Mouse (Mus musculus) mouse embryonic stem cell (cell line): ENCODE data around the gene Cds1.

Experiments
- in situ Hi-C, 2 experiments: fragments of 300-500 bp; cut with MboI; formaldehyde crosslinking; loops; 1 replicate in 1 of 2; 3 replicates in 1 of 2; pipeline ENCODE4 v1.14.3; 2019 to 2020; ENCODE audit warnings: low sequenced_read_pairs in 2 of 2, low pct_unique_long_range_greater_than_20kb in 1 of 2, mixed read lengths in 1 of 2; ENCODE audit not compliant: unreplicated experiment in 1 of 2

Gene Cds1

DNA sequence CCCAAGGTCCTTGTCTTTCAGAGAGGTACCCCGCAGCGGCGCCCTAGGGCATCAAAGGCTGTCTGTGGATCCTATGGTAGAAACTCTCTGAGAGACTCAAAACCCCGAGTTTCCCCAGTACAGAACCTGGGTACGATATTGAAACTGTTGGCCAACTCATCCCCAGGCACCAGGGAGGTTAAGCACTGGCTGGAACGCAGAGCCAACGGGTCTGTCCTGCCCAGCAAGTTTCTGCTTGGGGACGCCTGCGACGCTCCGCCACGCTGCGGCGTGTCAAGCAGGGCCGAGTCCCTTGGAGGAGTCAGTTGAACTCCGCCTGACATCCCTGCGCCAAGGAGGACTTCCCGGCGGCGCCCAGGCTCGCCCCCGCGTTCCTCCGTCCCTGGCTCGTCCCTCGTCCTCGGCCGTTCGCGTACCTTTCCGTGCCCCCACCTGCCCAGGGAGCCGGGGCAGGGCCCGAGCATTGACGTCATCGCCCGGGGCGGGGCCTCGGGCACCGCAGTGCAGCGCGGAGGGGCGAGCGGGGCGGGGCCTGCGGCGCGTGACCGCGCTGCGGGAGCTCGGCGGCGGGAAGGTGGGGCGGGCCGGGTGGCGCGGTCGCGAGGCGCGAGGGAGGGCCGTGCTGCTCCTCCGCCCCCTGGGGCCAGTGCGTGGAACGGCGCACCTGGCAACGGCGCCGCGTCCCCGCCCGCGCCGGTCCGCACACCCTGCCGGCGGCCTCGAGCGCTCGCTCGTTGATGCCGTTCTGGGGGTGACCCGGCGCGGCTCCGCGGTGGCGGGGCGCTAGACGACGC is at the start of gene Cds1:
Cds1 (plus strand) TSS at position 577 of the 794 bp plus-strand sequence.
- in situ Hi-C loops: no loop called here

DNA sequence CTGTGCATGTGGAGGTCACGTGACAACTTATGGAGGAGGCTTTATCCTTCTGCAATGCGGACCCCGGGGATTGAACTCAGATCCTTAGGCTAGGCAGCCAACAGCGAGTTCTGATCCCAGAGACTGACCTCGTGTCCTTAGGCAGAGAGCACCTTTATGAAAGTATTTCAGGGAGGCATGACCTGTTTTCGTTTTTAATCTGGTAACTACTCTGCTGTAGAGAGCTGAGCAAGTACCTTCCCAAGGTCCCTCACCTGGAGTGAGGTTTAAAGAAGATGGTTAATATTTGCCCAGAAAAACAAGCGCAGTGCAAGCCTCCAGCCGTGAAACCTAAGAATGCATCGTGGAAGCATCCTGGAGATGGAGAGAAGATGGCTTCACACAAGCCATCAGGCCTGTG is 40.7 kb upstream of the Cds1 start:
- in situ Hi-C loops: no loop called here

DNA sequence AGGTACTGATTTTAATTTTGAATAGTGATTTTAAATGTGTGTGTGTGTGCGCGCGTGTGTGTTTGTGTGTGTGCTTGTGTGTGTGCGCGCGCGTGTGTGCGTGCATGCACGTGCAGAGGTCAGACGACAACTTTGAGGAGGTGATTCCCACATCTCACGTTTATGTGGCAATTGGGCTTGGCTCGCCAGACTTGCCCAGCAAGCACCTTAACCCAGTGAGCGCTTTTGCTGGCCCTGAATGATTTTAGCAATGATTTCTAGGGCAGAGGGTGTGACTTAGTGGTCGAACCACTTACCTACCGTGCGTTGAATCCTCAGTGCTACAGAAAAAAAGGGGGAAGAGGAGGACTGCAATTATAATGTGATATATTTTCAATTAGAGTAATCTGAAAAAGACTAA is 40.2 kb upstream of the Cds1 start:
- in situ Hi-C loops: no loop called here

- in situ Hi-C loops: no loop called here
These were observed 39.2 kb upstream of the Cds1 start for GRCm38 (mm10) chr5:101725703-101726102.

DNA sequence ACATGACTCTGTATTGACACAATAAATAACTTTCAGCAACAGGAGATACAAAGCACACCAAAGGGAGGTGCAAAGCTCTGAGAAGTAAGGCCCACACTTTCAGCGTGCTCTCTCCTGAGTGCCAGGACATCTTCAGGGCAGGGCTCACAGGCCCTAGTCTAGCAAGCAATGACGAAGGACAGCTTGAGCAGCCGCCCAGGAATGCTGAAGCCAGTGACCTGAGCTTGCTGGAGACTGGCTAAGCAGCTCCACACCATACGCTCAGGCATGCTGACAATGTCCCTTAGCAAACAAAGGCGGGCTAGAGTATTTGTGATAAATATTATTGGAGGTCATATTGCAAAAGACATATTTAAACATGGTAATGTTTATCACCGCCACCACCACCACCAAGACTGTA is 38.6 kb upstream of the Cds1 start:
- in situ Hi-C loops: no loop called here

GRCm38 (mm10) chr5:101728304-101728905 is 36.5 kb upstream of the Cds1 start:
- in situ Hi-C loops: no loop called here

DNA sequence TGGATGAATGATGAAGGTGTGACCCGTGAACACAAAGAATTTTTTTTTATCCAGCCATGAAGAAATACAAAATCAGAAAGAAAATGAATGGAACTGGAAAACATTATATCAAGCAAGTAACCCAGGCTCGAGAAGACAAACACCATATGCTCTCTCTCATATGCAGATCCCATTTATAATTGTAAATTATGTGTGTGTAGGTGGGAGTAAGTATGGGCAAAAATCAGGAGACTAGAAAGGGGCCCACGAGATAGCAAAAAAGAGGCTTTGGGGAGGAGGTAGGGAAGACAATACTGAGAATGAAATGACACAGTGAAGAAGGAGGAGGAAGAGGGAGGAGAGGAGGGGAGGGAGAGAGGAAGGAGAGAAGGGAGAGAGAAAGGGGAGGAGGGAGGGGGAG is 27.6 kb upstream of the Cds1 start:
- in situ Hi-C loops: no loop called here

DNA sequence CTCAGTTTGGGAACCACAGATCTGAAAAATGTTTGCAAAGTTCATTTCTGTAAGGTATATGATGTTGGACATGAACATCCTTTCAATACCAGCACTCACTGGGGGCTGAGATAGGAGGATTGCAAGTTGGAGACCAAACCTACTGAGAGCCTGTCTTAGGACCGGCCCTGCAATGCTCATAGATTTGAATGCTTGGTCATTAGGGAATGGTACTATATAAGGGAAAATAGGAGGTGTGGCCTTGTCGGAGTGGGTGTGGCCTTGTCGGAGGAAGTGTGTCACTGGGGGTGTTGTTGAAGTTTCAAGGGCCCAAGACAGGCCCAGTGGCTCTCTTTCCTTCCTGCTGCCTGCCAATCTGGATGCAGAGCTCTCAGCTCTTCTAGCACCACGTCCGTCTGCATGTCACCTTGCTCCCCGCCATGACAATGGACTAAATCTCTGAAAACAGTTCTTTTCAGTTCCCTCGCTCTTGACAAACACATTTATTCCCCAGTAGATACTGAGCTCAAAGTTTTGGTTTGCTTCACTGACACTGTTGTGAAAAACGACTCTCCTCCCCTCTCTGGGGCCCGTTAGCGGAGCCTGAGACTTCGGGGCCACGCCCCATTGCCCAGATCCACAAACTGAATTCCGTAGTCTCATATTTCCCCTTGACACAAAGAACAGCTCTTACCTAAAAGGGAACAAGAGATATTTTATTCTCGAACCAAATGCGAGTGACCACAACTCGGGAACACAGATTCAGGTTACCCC is 24.3 kb upstream of the Cds1 start:
- in situ Hi-C loops: no loop called here

DNA sequence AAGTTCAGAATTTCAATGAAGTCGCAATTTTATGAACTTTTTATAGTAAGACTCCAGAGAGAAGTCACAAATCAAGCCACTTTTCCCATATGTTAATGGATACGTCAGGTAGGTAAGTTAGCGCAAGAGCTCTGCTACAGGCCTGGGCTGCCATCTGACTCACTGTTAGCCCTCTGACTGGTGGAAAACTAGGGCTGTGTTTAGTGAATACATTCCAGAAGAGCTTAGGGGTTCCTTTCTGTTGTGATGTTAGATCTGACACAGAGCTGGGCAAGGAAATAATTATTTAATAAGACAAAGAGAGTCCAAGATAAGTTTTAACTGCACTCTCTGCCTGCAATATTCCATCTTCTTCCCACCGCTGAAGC is 23.7 kb upstream of the Cds1 start:
- in situ Hi-C loops: no loop called here

GRCm38 (mm10) chr5:101742014-101742413 is 22.9 kb upstream of the Cds1 start:
- in situ Hi-C loops: no loop called here

DNA sequence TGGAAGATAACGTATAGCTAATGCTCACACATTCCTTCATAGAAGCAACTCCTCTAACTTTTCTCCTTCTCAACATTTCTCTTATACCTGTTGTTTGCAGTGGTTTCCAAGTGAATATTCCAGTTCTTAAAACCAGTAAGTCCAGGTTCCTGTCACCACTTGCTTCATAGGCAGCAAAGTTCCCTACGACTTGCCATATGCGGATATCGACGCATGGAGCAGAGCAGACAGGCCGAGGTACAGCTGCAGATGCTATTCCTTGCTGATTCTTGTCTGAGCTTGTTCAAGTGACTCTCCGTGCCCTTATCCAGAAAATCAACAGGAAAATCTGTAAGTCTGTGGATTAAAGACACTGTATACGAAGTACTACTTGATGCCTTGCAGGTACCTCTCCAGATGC is 22.5 kb upstream of the Cds1 start:
- in situ Hi-C loops: no loop called here

- in situ Hi-C loops: no loop called here
These were observed 20.0 kb upstream of the Cds1 start for GRCm38 (mm10) chr5:101744886-101745285.

DNA sequence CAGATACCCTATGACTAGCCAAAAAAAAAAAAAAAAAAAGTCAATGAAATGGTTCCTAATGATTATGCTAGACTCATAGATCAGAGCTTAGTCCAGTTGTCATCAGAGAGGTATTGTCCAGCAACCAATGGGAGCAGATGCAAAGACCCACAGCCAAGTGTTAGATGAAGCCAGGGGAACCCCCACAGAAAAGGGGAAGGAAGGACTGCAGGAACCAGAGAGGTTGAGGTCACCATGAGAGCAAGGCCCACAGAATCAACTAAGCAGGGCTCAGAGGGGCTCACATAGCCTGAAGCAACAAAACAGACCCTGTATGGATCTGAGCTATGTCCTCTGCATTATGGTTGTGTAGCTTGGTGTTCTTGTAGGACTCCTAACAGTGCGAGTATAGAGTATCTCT is 11.2 kb upstream of the Cds1 start:
- in situ Hi-C loops: no loop called here

- in situ Hi-C loops: no loop called here
These were observed 7.3 kb upstream of the Cds1 start for GRCm38 (mm10) chr5:101757669-101758068.

DNA sequence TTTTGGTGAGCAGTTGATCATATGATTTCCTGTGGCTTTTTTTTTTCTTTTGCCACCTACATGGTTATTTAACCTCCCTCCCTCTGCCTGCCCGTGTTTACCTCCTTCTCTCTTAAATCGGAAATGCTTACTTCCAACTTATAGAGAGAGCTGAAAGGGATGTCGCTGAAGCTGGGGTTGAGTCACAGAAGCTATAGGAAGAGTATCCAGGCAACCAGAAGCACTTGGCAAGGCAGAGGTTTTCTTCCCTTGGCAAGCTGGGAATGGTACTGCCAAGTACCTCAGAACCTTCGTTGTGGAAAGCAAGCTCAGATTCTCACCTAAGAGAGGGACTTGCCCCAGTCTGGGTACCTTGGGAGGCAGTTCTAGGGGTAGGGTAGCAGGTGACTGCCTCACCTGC is 3.2 kb upstream of the Cds1 start:
- in situ Hi-C loops: no loop called here

GRCm38 (mm10) chr5:101763571-101763970 is 1.4 kb upstream of the Cds1 start:
- in situ Hi-C loops: no loop called here

GRCm38 (mm10) chr5:101765390-101765901 is 516 bp downstream of the Cds1 start:
- in situ Hi-C loops: no loop called here

GRCm38 (mm10) chr5:101766248-101766647 is 1.3 kb downstream of the Cds1 start:
- in situ Hi-C loops: no loop called here

DNA sequence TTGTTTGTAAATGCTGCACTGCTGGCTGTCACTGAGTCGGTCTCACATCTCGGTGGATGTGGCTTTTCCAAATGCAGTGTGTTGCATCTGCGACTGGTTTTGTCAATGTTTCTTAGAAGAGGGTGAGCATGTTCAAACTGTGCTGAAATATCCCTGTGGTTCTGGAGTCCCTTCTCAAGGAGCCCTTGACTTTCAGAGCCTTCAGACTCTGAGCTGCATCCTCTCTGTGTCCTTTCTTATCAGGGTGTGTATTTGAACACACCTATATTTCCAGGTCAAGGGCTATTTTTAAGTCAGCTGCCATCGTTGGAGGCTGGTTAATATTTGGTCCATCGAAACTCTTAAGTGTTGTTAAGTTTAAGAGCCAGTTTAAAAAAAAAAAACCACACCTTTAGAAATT is 2.2 kb downstream of the Cds1 start:
- in situ Hi-C loops: no loop called here
